Mouse (Mus musculus) B cell, adult 67 days (primary cell): Measurements from ENCODE around the gene Sprr2k. TPM values are rescaled to one million over a fixed set of nuclear protein-coding genes. Genes with fewer than 3 reads are reported as not detected.

Experiments used
- total RNA-seq, 2 experiments: library from RNA; stranded (reverse); gene quantifications; 4 replicates each; pipeline ENCODE4 v1.2.4; 2023

Gene Sprr2k
- total RNA-seq = not detected

GRCm38 (mm10) chr3:92432282-92432681 lies at the start of gene Sprr2k:
TSS of gene Sprr2k (plus strand) at chr3:92432582.

GRCm38 (mm10) chr3:92385385-92385784 lies 47.0 kb upstream of the Sprr2k start, which contains the start of gene Sprr2h:
TSS of gene Sprr2h (plus strand) at chr3:92385685.

GRCm38 (mm10) chr3:92407691-92408090 lies 24.7 kb upstream of the Sprr2k start, which contains the start of gene Sprr2i:
TSS of gene Sprr2i (plus strand) at chr3:92407991.

DNA sequence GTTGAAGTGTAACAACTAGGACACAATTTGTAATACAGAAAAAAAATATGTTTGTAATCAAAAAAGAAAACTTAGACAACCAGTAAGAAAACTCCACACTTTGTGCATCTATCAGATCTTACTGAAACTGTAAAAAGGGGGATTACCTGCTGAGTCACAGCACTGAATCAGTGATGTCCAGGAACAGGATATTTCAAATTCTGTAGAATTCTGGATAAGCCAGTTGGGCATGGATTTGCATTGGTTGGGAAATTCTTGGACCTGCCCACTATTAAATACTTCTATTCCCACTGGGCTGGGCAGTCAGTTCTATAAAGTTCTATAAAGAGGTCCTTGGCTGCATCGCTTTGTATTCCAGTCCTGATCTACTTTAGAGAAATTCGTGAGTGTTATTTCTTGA lies 14.6 kb upstream of the Sprr2k start, which contains the start of gene Sprr2j-ps:
Sprr2j-ps (plus strand) TSS at position 301 of the 400 bp plus-strand sequence.

DNA sequence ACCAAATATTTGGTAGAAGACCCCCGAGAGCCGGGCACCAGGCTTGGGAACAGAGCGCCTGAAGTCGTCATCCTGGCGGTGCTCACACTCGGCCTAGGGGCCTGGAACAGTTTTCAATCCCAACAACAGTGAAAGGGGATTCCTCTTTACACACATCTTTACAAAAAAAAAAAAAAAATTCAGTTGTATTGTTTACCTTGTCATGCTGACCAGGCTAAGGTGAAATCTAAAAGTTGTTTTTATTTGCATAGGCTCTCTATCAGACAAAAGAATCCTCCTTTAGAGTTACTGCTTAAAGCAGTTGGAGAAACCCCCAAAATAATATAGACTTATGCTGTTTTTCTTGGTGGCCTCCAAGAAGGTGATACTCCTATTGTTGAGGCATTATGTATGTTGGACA lies 3.1 kb upstream of the Sprr2k start, which contains the start of gene Gm9774:
Gm9774 (minus strand) TSS at position 101 of the 400 bp plus-strand sequence.

DNA sequence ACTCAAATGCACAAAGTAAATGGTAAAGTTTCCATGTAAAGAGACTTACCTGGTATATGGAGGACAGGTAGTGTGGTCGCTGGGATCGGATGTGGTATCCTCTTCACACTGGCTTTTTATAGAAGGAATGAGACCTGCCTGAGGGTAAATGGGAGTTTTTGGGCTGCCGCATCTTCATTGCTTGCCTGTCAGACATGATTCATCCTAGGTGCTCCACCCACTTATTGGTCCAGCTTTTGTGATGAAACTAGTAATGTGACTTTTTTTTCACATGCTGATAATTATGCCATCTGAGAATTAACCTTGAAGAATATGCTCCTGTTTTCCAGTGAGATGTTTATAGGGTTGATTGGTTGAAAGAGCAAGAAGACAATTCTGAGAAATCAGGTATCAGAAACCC lies 6.3 kb downstream of the Sprr2k start, which contains the start of gene Sprr1b:
Sprr1b (minus strand) TSS at position 101 of the 400 bp plus-strand sequence.

DNA sequence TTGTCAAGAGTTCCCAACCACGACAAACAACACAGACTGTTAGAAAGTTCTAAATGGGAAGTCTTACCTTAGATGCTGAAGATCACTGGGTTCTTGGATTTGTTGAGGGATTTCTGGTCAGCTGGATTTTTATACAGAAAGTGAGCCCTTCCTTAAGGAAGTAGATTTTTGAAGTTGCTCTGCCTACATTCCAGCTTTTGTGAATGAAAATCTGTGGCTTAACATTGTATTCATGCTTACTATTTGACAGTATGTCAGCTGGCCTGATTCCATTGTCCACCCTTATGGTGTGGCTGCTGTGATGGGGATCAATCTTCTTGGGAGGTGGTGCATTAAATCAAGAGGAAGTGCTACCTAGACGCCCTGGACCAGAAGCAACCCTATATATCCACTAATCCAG lies 26.2 kb downstream of the Sprr2k start, which contains the start of gene Sprr3:
Sprr3 (minus strand) TSS at position 101 of the 400 bp plus-strand sequence.

Other genes with a start within 250 kb of the Sprr2k start
- gene Sprr2a1, start 216.8 kb upstream of the Sprr2k start, total RNA-seq = not detected
- gene Sprr2a2, start 216.7 kb upstream of the Sprr2k start, total RNA-seq = not detected
- not detected for gene Sprr2a3, start 147.2 kb upstream of the Sprr2k start, total RNA-seq
- not detected for gene Sprr2b, start 116.0 kb upstream of the Sprr2k start, total RNA-seq
- gene Sprr2d, start 93.4 kb upstream of the Sprr2k start, total RNA-seq = not detected
- gene Sprr2e, start 80.4 kb upstream of the Sprr2k start, total RNA-seq = not detected
- gene Sprr2f, start 67.4 kb upstream of the Sprr2k start, total RNA-seq = not detected
- not detected for gene Sprr2h, start 46.9 kb upstream of the Sprr2k start, total RNA-seq
- not detected for gene Sprr2i, start 24.6 kb upstream of the Sprr2k start, total RNA-seq
- not detected for gene Sprr2j-ps, start 14.5 kb upstream of the Sprr2k start, total RNA-seq
- gene Gm9774, start 3.2 kb upstream of the Sprr2k start, total RNA-seq = 1 to 10 TPM; 1.6 to 2.5 TPM
- not detected for gene Sprr1b, start 6.2 kb downstream of the Sprr2k start, total RNA-seq
- not detected for gene Sprr3, start 26.1 kb downstream of the Sprr2k start, total RNA-seq
- not detected for gene Sprr1a, start 53.3 kb downstream of the Sprr2k start, total RNA-seq
- not detected for gene Sprr4, start 67.9 kb downstream of the Sprr2k start, total RNA-seq
- not detected for gene 2310046K23Rik, start 101.9 kb downstream of the Sprr2k start, total RNA-seq
- not detected for gene Ivl, start 141.2 kb downstream of the Sprr2k start, total RNA-seq
- gene Smcp, start 156.4 kb downstream of the Sprr2k start, total RNA-seq = not detected
- gene 2210017I01Rik, start 174.9 kb downstream of the Sprr2k start, total RNA-seq = not detected
- gene Lce6a, start 189.1 kb downstream of the Sprr2k start, total RNA-seq = not detected
- not detected for gene Lce1a1, start 215.7 kb downstream of the Sprr2k start, total RNA-seq
- gene Lce1b, start 224.3 kb downstream of the Sprr2k start, total RNA-seq = not detected
- gene Lce1a2, start 237.7 kb downstream of the Sprr2k start, total RNA-seq = not detected
- gene Lce1c, start 246.7 kb downstream of the Sprr2k start, total RNA-seq = not detected